Mouse (Mus musculus) heart, postnatal 25 days (tissue): ENCODE measurements around the gene Rbm4. TPM values are rescaled to one million over a fixed set of nuclear protein-coding genes. Genes with fewer than 3 reads are reported as not detected.
A peak's percentile ranks its signal among the peaks of the same experiment; 100 is the strongest.
"Not testable (repeated sequence)": the region's sequence is repeated elsewhere in the genome, so short reads cannot be mapped to it uniquely, and the experiment has no call there.

Source experiments
- DNase-seq: peaks from one replicate; pipeline ENCODE4 v3.0.0; 2022; ENCODE audit warnings: low spot score
- intact Hi-C: fragments of 180-260 bp; cut with DNase I; formaldehyde crosslinking; loops from one replicate; pipeline ENCODE4 v1.15.1; 2025
- total RNA-seq, 2 experiments: library from RNA; stranded (reverse); gene quantifications; 2 replicates each; pipeline ENCODE4 v1.2.3; 2021

Gene Rbm4
- 10 to 100 TPM; 45.7 to 48.0 TPM for total RNA-seq

- intact Hi-C loops = no loop called here
- peak; percentile 96 for DNase-seq
Observed at GRCm38 (mm10) chr19:4793831-4794422, at the start of gene Rbm4. TSS of gene Rbm4 (minus strand) at chr19:4793901.

DNA sequence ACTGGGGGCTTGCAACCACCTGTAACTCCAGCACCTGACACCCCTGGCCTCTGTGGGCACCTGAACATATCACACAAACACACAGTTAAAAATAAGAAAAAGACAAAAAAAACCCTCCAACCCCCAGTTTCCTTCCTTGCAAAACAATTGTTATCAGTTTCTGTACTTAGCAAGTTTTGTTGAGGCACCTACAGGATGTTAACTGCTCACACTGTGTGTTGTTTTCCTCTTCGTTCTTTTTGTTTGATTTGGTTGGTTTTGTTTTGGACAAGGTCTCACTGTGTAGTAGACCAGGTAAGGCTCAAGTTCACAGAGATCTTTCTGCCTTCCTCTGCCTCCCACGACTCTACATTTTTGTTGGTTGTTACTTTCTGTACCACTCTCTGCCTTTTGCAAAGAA, 48.9 kb upstream of the Rbm4 start:
- DNase-seq = no peak
- intact Hi-C loops = no loop called here

GRCm38 (mm10) chr19:4840848-4841247, 47.1 kb upstream of the Rbm4 start:
- intact Hi-C loops = no loop called here
- DNase-seq = no peak

DNA sequence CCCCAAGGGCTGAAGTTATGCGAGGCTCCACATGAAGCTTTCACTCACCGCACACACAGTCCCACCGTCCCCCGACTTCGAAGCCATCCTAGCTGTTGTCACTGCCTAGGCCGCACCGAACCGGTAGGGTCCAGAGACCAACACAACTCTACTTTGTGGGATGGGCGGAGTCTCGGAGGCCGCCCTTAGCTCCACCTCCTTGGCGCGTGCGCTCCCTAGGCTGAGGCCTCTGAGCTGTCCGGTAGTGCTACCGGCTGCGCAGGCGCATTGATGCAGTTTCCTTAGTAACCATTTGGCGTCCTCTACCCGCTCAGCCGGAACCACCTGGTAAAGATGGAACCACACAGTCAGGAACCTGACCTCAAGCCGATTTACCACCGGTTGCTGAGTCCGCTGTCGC, 45.4 kb upstream of the Rbm4 start, which contains the start of the genes Ccs and Ccdc87:
Gene Ccs (minus strand): TSS at position 184 of the 400 bp plus-strand sequence.
Gene Ccdc87 (plus strand): TSS at position 218 of the 400 bp plus-strand sequence.
- intact Hi-C loops = loop anchor here (5.0 kb wide), 1 partner anchor 212 kb away; the partner anchor contains the start of gene Rce1
- DNase-seq = peak; percentile 94

DNA sequence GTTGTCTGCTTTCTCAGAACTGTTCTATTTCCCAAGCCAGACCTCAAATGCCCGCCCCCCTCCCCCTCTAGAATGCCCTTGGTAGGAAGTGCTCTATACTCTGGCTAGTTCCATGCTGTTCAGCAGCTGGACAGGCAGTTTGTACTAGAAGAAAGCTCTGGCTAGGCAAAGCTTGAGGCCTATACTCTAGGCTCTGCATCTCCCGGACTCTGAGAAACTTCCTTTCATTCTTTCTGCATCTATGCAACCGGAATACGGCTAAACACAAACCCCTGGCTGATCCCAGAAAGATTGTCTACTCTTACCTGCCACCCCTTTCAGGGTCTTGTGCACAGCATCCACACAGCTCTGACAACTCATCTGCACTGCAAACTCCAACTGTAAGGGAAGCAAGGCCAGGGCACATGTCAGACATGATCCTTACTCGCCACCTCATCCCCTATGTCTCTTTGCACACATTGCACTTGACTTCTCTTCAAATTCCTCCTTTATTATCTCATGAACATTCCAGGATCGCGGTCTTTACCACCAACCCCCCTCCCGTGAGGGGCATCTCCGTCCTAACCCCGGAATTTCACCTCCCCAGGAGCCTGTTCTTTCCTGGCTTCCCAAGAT, 44.9 kb upstream of the Rbm4 start:
- intact Hi-C loops = loop anchor here (5.0 kb wide), 1 partner anchor 211 kb away; the partner anchor contains the start of gene Rce1
- DNase-seq = no peak

GRCm38 (mm10) chr19:4837049-4837448, 43.3 kb upstream of the Rbm4 start:
- DNase-seq = no peak
- intact Hi-C loops = loop anchor here (5.0 kb wide), 1 partner anchor 210 kb away; the partner anchor contains the start of gene Rce1

GRCm38 (mm10) chr19:4836096-4836495, 42.4 kb upstream of the Rbm4 start:
- intact Hi-C loops = loop anchor here (5.0 kb wide), 1 partner anchor 209 kb away; the partner anchor contains the start of gene Rce1
- DNase-seq = no peak

- DNase-seq = no peak
Observed at GRCm38 (mm10) chr19:4833977-4834376, 40.3 kb upstream of the Rbm4 start.

DNA sequence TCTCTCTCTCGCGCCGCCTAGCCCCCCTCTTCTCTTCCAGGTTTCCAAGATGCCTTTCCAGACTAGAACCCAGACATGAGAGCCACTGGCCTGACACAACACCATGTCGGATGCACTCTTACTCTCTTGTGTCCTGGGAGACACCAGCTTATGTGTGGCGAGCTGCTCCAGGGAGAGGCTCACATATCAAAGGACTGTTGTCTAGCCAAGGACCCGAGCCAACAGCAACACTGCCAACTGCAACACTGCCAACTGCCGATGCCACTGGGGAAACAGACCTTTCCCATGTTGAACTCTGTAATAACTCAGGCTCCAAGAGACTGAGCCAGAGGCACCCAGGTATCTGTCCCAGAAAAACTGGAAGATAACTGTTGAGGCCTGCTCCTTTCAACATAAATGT, 35.5 kb upstream of the Rbm4 start:
- intact Hi-C loops = no loop called here
- peak; percentile 26 for DNase-seq

More at GRCm38 (mm10) chr19:4833977-4834376, 40.3 kb upstream of the Rbm4 start:
- intact Hi-C loops = no loop called here

DNA sequence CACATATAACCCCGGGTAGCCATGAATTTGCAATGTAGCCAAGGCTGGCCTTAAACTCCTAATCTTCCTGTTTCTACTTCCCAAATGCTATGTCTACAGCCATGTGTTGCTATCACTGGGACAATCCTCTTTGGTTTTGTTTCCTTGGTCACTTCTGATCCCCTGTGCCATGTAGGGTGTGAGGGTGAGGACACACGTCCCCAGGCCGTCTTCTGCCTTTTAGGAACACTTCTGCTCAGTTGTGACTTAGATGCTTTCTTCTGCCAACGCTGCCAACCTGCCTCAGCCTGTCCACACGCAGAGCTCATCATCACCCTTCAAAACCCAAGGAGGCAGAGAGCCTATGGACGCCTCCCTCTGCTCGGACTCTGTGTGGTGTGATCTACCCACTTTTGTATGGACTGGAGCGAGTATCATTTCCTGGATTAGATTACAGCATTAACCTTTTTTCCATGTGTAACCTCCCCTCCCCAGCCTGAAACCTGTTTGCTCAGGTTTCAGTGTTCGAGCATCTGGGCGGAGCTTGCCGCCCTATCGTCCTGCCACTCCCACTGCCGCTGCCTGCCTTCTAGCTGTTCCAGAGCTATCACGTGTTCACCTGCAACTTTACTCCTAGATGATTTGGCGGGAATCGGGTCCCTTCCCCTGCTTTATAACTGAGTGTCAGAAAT, 34.9 kb upstream of the Rbm4 start:
- intact Hi-C loops = no loop called here
- DNase-seq = no peak

DNA sequence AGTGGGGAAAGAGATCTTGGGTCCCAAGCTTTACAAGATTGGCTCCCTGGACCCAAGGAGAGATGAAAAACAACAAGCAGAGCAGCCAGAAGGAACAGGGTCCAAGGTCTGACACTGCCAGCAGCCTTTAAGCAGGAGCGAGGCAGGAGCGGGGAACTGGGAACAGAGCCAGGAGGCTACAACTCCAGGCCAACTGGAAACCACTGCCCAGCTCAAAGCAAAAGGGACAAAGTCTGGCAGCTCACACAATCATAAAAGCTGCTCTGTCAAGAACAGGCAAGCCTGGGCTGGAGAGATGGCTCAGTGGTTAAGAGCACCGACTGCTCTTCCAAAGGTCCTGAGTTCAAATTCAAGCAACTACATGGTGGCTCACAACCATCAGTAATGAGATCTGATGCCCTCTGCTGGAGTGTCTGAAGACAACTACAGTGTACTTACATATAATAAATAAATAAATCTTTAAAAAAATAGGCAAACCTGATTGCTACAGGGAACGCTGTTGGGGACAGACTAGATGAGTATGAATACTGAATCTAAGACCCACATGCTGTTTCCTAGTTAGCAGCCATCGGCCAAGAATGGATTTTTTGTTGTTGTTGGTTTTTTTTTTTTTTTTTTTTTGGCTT, 27.1 kb upstream of the Rbm4 start:
- DNase-seq = peak; percentile 70
- intact Hi-C loops = no loop called here

GRCm38 (mm10) chr19:4817182-4817835, 23.6 kb upstream of the Rbm4 start:
- intact Hi-C loops = no loop called here

GRCm38 (mm10) chr19:4813015-4813414, 19.3 kb upstream of the Rbm4 start:
- intact Hi-C loops = no loop called here
- DNase-seq = no peak

More at GRCm38 (mm10) chr19:4817182-4817835, 23.6 kb upstream of the Rbm4 start:
- no peak for DNase-seq

- intact Hi-C loops, DNase-seq: not testable (repeated sequence)
Observed at GRCm38 (mm10) chr19:4812334-4812949, 18.7 kb upstream of the Rbm4 start.

DNA sequence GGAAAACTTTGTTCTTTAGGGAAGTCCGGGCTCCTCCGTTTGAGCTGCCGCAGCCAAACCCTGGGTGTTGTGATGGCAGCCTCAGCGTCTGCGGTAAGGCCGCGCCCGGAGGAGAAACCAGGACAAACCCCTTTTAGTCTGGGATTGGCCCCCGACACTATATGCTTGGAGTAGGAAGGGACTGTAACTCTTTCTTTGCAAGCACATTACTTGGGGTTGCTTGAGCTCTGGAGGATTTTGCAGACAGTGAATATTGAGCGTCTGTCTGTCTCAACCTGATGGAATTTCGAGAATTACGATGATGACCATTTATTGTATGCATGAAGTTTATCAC, 18.2 kb upstream of the Rbm4 start:
- intact Hi-C loops = loop anchor here (2.0 kb wide), 2 partner anchors 21 to 53 kb away; no protein-coding TSS in a partner anchor
- no peak for DNase-seq

DNA sequence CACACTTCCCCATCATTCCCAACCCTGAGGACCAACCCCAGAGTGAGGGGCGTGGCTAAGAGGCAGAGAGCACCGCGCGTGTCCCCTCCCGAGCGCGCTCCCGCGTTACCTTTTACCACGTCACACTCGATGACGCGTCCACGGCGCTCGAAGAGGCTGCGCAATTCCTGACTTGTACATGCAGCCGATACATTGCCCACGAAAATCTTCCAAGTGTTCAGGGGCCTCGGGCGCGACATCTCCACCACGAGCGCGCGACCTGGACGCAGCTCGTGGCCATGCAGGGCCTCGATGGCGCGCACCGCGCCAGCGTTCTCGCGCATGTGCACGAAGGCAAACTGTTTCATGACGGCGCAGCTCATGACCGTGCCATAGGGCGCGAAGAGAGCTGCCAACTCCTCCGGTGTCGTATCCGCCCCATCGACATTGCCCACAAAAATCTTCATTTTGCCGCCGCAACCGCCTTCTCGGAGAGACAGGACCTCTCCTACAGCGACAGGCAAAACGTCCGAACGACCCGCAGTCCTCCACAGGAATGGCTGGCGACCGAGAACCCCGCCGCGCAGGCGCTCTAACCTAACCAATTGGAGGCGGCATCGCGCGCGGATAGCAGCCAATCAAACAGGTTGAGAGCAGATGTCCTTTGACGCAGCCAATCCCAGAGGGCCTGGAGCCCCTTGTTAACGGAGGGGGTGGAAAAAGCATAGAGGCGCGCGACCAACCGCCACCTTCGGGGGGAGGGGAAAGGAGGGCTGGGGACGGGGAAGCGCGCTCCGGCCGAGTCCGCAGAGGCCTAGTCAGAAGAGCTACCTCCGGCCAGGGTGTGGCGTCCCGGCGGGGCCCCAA, 17.6 kb upstream of the Rbm4 start, which contains the start of the genes Gm21992 and Rbm14:
Gene Gm21992 (minus strand): TSS at position 550 of the 846 bp plus-strand sequence.
Gene Rbm14 (minus strand): TSS at position 572 of the 846 bp plus-strand sequence.
- intact Hi-C loops = loop anchor here (2.0 kb wide), 2 partner anchors 20 to 52 kb away; no protein-coding TSS in a partner anchor
- peak; percentile 99 for DNase-seq

GRCm38 (mm10) chr19:4810746-4811062, 17.0 kb upstream of the Rbm4 start:
- no peak for DNase-seq
- intact Hi-C loops = loop anchor here (2.0 kb wide), 2 partner anchors 20 to 52 kb away; no protein-coding TSS in a partner anchor

DNA sequence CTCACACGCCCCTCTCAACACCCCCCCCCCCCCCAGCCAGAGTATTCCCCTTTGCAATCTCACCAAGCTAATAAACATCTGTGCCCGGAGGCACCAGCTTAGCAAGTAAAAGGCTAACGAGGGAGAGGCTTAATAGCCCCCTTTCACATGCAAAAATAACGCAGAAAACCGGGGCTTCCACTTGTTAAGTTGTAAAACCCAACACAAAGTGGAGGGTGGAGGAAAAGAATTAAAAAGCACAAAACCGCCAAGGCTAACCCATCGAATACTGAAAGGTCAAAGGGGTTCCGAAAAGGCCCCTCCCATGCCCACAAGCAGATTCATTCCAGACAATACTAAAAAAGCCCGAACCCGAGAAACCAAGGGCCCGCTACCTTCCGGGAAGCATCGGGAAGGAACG, 16.6 kb upstream of the Rbm4 start:
- DNase-seq = no peak
- intact Hi-C loops = loop anchor here (2.0 kb wide), 2 partner anchors 20 to 52 kb away; no protein-coding TSS in a partner anchor
